Comparison of ENCODE assay signal across 9 mouse cellular contexts in the genomic region with DNA sequence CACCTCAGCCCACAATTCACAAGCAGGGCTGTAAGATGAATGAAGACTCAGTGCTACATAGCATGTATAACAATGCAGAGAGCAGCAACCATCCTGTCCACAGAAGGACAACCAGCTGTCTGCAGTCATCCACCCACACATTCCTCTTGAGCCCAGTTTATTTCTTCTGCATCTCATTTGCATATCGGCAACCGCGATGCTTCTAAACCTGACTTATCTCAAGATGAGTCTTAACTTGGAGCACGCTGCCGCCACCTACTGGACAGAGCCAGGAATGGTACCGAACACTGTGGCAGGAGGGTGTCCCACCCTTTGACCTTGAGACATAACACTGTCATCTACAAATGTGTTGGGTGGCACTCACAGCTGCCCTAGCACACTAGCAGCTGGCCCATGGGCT. TPM values are rescaled to one million over a fixed set of nuclear protein-coding genes. Genes with fewer than 3 reads are reported as not detected.
DNase-seq lines count a peak whose midpoint lies in the region; ATAC-seq and TF ChIP-seq lines count a peak whose summit lies in the region.
"Had no signal": no experiment of that assay in that cellular context is flagged by ENCODE, and none has a peak within 500 bp of the region (broad histone marks: within the 10 kb centered on the region; RNA-seq: fewer than 3 reads in every experiment).

No protein-coding gene starts in this region.

- peak; percentile 57 for TF ChIP-seq CTCF in forebrain, postnatal 0 days (IDR thresholded peaks at IDR 0.05; ENCODE audit: low read depth)
- TF ChIP-seq CTCF in left cerebral cortex, adult 2 months (IDR thresholded peaks at IDR 0.05), result peak; percentile 63

- H3K4me3 ChIP-seq in forebrain, postnatal 0 days (ENCODE audit: low read depth, low read length), result no peak overlapping the region
- no peak overlapping the region for H3K4me3 ChIP-seq in forebrain, embryonic 13.5 days
- H3K4me3 ChIP-seq in left cerebral cortex, adult 2 months, result no peak overlapping the region

- intact Hi-C loops in left cerebral cortex, adult 2 months (cut with DNase I), result no loop called here

- 35% methylated on average over 6 of the region's 6 CpGs for WGBS in forebrain, postnatal 0 days
- 36% methylated on average over 6 of the region's 6 CpGs for WGBS in forebrain, embryonic 13.5 days

- H3K4me1 ChIP-seq in forebrain, postnatal 0 days (ENCODE audit: insufficient read depth), result 0 out of 2 replicates have a peak, but pooled peaks cover 6% of the 10 kb centered on the region
- peaks cover 10% of the 10 kb centered on the region for H3K4me1 ChIP-seq in forebrain, embryonic 13.5 days

- peak; percentile 17 for DNase-seq in forebrain, postnatal 0 days
- peak; percentile 18 for DNase-seq in right cerebral cortex, adult 18-20 months
- no peak for DNase-seq in right cerebral cortex, postnatal 25 days
- peak; percentile 64 for DNase-seq in embryo, embryonic 10.5 days (ENCODE audit: low spot score)
- peak; percentile 25 to 31 for DNase-seq in left cerebral cortex, adult 2 months (ENCODE audit: extremely low spot score in 1 of 2, low spot score in 2 of 2)
- DNase-seq in naive thymus-derived CD4-positive, alpha-beta T cell, adult 2 months (ENCODE audit: low read depth), result peak; percentile 64
- peak; percentile 58 to 61 for DNase-seq in thymus, postnatal 36 days

- no peaks in the 10 kb centered on the region for H3K36me3 ChIP-seq in forebrain, postnatal 0 days (ENCODE audit: insufficient read depth)
- no peaks in the 10 kb centered on the region for H3K36me3 ChIP-seq in forebrain, embryonic 13.5 days (ENCODE audit: poor library complexity, severe bottlenecking)

- no peaks in the 10 kb centered on the region for H3K27me3 ChIP-seq in forebrain, postnatal 0 days (ENCODE audit: insufficient read depth, low read length)
- peaks cover 25% of the 10 kb centered on the region for H3K27me3 ChIP-seq in forebrain, embryonic 13.5 days

- no peak overlapping the region for H3K4me2 ChIP-seq in forebrain, postnatal 0 days (ENCODE audit: low read depth)
- H3K4me2 ChIP-seq in forebrain, embryonic 13.5 days, result no peak overlapping the region

- no peak overlapping the region for H3K27ac ChIP-seq in forebrain, postnatal 0 days (ENCODE audit: low read depth, low read length)
- no peak overlapping the region for H3K27ac ChIP-seq in forebrain, embryonic 13.5 days
- no peak overlapping the region for H3K27ac ChIP-seq in left cerebral cortex, adult 2 months

- ATAC-seq in forebrain, postnatal 0 days, result no peak
- ATAC-seq in forebrain, embryonic 13.5 days, result no peak

- no peaks in the 10 kb centered on the region for H3K9me3 ChIP-seq in forebrain, postnatal 0 days (ENCODE audit: low read length)
- no peaks in the 10 kb centered on the region for H3K9me3 ChIP-seq in forebrain, embryonic 13.5 days (replicated peaks)

- H3K9ac ChIP-seq in forebrain, postnatal 0 days, result no peak overlapping the region
- H3K9ac ChIP-seq in forebrain, embryonic 13.5 days, result no peak overlapping the region

RNA-seq across cellular contexts. Expression of a gene that starts 3.1 kb away (rescaled TPM):
- total RNA-seq in forebrain, postnatal 0 days (2014; rRNA removed), result 0.15 TPM in 1 of 2 replicates, not detected in the other
- 0.06 and 0.19 TPM in 2 replicates for polyA plus RNA-seq in forebrain, postnatal 0 days (2015; fragmentation: Nextera tagmentation; extraction: Ambion mirVana)
- 0.10 TPM in 1 of 2 replicates, not detected in the other for polyA plus RNA-seq in forebrain, embryonic 13.5 days (2015; fragmentation: Nextera tagmentation; extraction: Ambion mirVana)
- not detected for total RNA-seq in left cerebral cortex, adult 2 months (2021)

RNA-seq across cellular contexts. Expression of a gene that starts 13.0 kb away (rescaled TPM):
- total RNA-seq in forebrain, postnatal 0 days (2014; rRNA removed), result not detected in 2 replicates
- not detected in 2 replicates for polyA plus RNA-seq in forebrain, postnatal 0 days (2015; fragmentation: Nextera tagmentation; extraction: Ambion mirVana)
- not detected in 2 replicates for polyA plus RNA-seq in forebrain, embryonic 13.5 days (2015; fragmentation: Nextera tagmentation; extraction: Ambion mirVana)
- not detected for total RNA-seq in left cerebral cortex, adult 2 months (2021)
- polyA plus RNA-seq: limb, embryonic 14.5 days had no signal

RNA-seq across cellular contexts. Expression of a gene that starts 15.2 kb away (rescaled TPM):
- total RNA-seq in forebrain, postnatal 0 days (2014; rRNA removed), result not detected in 2 replicates
- polyA plus RNA-seq in forebrain, postnatal 0 days (2015; fragmentation: Nextera tagmentation; extraction: Ambion mirVana), result not detected in 2 replicates
- polyA plus RNA-seq in forebrain, embryonic 13.5 days (2015; fragmentation: Nextera tagmentation; extraction: Ambion mirVana), result not detected in 2 replicates
- not detected for total RNA-seq in left cerebral cortex, adult 2 months (2021)
- polyA plus RNA-seq: limb, embryonic 14.5 days had no signal

RNA-seq across cellular contexts. Expression of a gene that starts 27.5 kb away (rescaled TPM):
- not detected in 2 replicates for total RNA-seq in forebrain, postnatal 0 days (2014; rRNA removed)
- not detected in 2 replicates for polyA plus RNA-seq in forebrain, postnatal 0 days (2015; fragmentation: Nextera tagmentation; extraction: Ambion mirVana)
- not detected in 2 replicates for polyA plus RNA-seq in forebrain, embryonic 13.5 days (2015; fragmentation: Nextera tagmentation; extraction: Ambion mirVana)
- total RNA-seq in left cerebral cortex, adult 2 months (2021), result not detected
- polyA plus RNA-seq: limb, embryonic 14.5 days had no signal

RNA-seq across cellular contexts. Expression of a gene that starts 37.5 kb away (rescaled TPM):
- not detected in 2 replicates for total RNA-seq in forebrain, postnatal 0 days (2014; rRNA removed)
- polyA plus RNA-seq in forebrain, postnatal 0 days (2015; fragmentation: Nextera tagmentation; extraction: Ambion mirVana), result not detected in 2 replicates
- polyA plus RNA-seq in forebrain, embryonic 13.5 days (2015; fragmentation: Nextera tagmentation; extraction: Ambion mirVana), result not detected in 2 replicates
- total RNA-seq in left cerebral cortex, adult 2 months (2021), result not detected
- polyA plus RNA-seq: limb, embryonic 14.5 days had no signal
